Mouse (Mus musculus): ENCODE data around the gene Carmil1. TPM values are rescaled to one million over a fixed set of nuclear protein-coding genes. Genes with fewer than 3 reads are reported as not detected.

Gene Carmil1
- total and polyA plus RNA-seq, 2 experiments from 2014 or later = 40.7 to 56.8 TPM

- 15% methylated on average over 4 of the region's 4 CpGs for WGBS
- ATAC-seq (ENCODE audit: low FRiP score) = no peak
- peak; percentile 89 for TF ChIP-seq CTCF (IDR thresholded peaks at IDR 0.05)
Measured at GRCm38 (mm10) chr13:24318618-24319017, 38.0 kb upstream of the Carmil1 start.

DNA sequence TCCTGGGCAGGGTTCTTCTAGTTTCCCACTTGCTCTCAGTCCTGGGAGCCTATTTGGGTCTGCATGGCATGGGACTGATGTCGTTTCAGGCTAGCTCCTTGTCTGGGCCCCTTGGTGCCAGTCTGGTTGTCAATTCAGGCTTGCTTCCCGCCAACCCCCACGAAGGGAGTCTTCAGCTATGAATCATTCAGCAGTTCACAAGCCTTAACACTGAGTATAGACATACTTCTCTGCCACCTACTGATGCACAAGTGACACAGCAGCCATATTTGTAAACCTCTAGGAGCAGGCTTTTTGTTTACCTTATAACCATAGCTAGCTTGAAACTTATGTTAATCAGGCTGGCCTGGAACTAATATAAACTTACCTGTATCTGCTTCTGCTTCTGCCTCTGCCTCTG lies 36.0 kb upstream of the Carmil1 start:
- no peaks in the 10 kb centered on the region for H3K27me3 ChIP-seq (ENCODE audit: insufficient read depth, low read length)
- ATAC-seq (ENCODE audit: low FRiP score) (0 out of 2 replicates have a peak, but pooled peaks have one; percentile 52), DNase-seq (ENCODE audit: low spot score) (peak; percentile 31)
- TF ChIP-seq CTCF (IDR thresholded peaks at IDR 0.05) = peak; percentile 64
- H3K9me3 ChIP-seq (ENCODE audit: low read length) = no peaks in the 10 kb centered on the region
- H3K27ac ChIP-seq (ENCODE audit: low read depth, low read length) = no peak overlapping the region
- H3K36me3 ChIP-seq (ENCODE audit: insufficient read depth, low read length) = no peaks in the 10 kb centered on the region
- H3K9ac ChIP-seq (replicated peaks; ENCODE audit: low read length, poor library complexity, severe bottlenecking) = no peak overlapping the region
- whole genome bisulfite sequencing = 51% methylated on average over 3 of the region's 3 CpGs
- no peaks in the 10 kb centered on the region for H3K4me1 ChIP-seq (ENCODE audit: insufficient read depth, low read length)
- H3K4me3 ChIP-seq (ENCODE audit: low read depth, low read length) = no peak overlapping the region
- H3K4me2 ChIP-seq (ENCODE audit: low read depth, low read length, poor library complexity, severe bottlenecking) = no peak overlapping the region

More at GRCm38 (mm10) chr13:24318618-24319017, 38.0 kb upstream of the Carmil1 start:
- H3K9me3 ChIP-seq (ENCODE audit: low read length) = no peaks in the 10 kb centered on the region
- H3K27ac ChIP-seq (ENCODE audit: low read depth, low read length) = no peak overlapping the region
- no peak overlapping the region for H3K9ac ChIP-seq (replicated peaks; ENCODE audit: low read length, poor library complexity, severe bottlenecking)
- peak; percentile 72 for DNase-seq (ENCODE audit: low spot score)
- no peak overlapping the region for H3K4me3 ChIP-seq (ENCODE audit: low read depth, low read length)
- no peaks in the 10 kb centered on the region for H3K4me1 ChIP-seq (ENCODE audit: insufficient read depth, low read length)
- H3K36me3 ChIP-seq (ENCODE audit: insufficient read depth, low read length) = no peaks in the 10 kb centered on the region
- H3K27me3 ChIP-seq (ENCODE audit: insufficient read depth, low read length) = no peaks in the 10 kb centered on the region
- no peak overlapping the region for H3K4me2 ChIP-seq (ENCODE audit: low read depth, low read length, poor library complexity, severe bottlenecking)

DNA sequence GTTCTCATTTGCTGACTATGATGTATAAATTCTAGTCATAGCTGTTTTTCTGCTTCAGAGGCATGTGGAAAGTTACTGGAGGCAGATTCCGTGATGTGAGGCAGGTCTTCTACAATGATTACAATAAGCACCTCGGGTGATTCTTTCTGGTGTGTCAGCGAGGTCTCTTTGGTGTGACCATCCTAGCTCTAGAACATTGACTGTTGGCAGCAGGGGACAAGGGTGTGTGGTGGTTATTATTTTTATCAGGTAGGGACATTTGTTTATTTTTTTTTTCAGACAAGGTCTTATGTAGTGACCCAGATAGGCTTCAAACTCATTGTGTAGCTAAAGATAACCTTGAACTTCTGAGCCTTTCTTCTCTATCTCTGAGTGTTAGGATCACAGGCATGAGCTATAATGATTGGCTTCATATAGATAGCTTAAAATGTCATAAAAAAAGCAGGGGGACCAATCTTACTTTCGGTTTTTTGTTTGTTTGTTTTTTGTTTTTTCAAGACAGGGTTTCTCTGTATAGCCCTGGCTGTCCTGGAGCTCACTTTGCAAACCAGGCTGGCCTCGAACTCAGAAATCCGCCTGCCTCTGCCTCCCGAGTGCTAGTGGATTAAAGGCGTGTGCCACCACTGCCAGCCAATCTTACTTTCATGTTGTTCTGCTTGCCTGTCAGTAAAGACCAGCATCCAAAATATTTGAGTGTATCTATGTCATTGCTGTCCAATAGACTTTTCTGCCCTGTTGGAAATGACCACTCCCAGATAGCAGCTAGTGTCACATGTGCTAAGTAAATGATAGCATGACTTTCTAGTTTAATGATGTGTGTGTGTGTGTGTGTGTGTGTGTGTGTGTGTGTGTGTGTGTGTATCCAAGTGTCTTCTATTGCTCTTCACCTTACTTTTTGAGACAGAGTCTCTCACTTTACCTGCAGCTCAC lies 30.7 kb upstream of the Carmil1 start:
- Histone ChIP-seq H3K27ac (ENCODE audit: low read depth, low read length) (no peak overlapping the region), H3K9me3 (ENCODE audit: low read length) (no peaks in the 10 kb centered on the region), H3K27me3 (ENCODE audit: insufficient read depth, low read length) (no peaks in the 10 kb centered on the region), H3K36me3 (ENCODE audit: insufficient read depth, low read length) (no peaks in the 10 kb centered on the region), H3K4me3 (ENCODE audit: low read depth, low read length) (no peak overlapping the region), H3K4me2 (ENCODE audit: low read depth, low read length, poor library complexity, severe bottlenecking) (no peak overlapping the region), H3K9ac (replicated peaks; ENCODE audit: low read length, poor library complexity, severe bottlenecking) (no peak overlapping the region), H3K4me1 (ENCODE audit: insufficient read depth, low read length) (no peaks in the 10 kb centered on the region)
- ATAC-seq (ENCODE audit: low FRiP score) = no peak
- DNase-seq (ENCODE audit: low spot score) = no peak
- 91% methylated on average over 8 of the region's 8 CpGs for WGBS
- no peak for TF ChIP-seq CTCF (IDR thresholded peaks at IDR 0.05)

DNA sequence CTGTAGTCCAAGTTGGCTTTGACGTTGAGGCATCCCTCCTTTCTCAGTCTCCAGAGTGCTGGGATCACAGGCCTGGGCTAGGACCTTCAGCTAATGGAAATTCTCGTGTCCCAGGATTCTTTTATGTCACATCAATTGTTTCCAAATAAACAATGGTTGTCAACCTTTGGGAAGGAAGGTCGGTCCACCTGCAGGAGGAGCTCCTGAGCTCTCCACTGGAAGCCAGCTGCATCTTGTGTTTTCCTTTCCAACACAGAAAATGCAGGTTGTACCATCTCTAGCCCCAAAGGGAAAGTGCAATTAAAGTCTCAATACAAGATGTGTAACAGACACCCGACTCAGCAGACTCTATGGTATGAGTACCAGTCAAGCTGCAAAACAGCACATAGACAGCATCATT lies 25.7 kb upstream of the Carmil1 start:
- no peak overlapping the region for H3K4me2 ChIP-seq (ENCODE audit: low read depth, low read length, poor library complexity, severe bottlenecking)
- no peak overlapping the region for H3K4me3 ChIP-seq (ENCODE audit: low read depth, low read length)
- H3K27me3 ChIP-seq (ENCODE audit: insufficient read depth, low read length) = no peaks in the 10 kb centered on the region
- no peak overlapping the region for H3K9ac ChIP-seq (replicated peaks; ENCODE audit: low read length, poor library complexity, severe bottlenecking)
- no peak for DNase-seq (ENCODE audit: low spot score)
- H3K27ac ChIP-seq (ENCODE audit: low read depth, low read length) = no peak overlapping the region
- peak; percentile 26; the same call in 1 of the 2 replicates for TF ChIP-seq CTCF (IDR thresholded peaks at IDR 0.05)
- 53% methylated on average over 4 of the region's 4 CpGs for WGBS
- no peak for ATAC-seq (ENCODE audit: low FRiP score)
- no peaks in the 10 kb centered on the region for H3K9me3 ChIP-seq (ENCODE audit: low read length)
- H3K36me3 ChIP-seq (ENCODE audit: insufficient read depth, low read length) = no peaks in the 10 kb centered on the region
- no peaks in the 10 kb centered on the region for H3K4me1 ChIP-seq (ENCODE audit: insufficient read depth, low read length)

DNA sequence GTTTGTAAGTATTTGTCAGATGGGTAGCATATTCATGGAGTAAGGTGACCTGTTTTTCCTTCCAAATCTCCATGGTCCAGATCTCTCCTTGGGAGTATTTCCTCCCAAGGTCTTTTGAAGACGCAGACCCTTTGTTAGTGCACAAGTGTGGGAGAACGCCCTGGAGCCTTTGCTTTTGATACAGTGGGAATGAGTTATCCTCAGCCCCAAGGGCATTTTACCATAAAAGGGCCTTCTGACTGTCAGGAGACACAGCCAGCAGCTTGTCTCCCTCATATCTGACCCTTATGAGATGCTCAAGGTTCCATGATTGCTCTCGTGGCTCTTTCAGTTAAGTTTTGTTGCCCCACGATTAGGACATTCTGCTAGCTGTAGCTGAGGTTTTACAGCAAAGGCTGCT lies 24.9 kb upstream of the Carmil1 start:
- TF ChIP-seq CTCF (IDR thresholded peaks at IDR 0.05) = no peak
- DNase-seq (ENCODE audit: low spot score) (no peak), ATAC-seq (ENCODE audit: low FRiP score) (no peak)
- no peaks in the 10 kb centered on the region for H3K36me3 ChIP-seq (ENCODE audit: insufficient read depth, low read length)
- H3K27ac ChIP-seq (ENCODE audit: low read depth, low read length) = no peak overlapping the region
- no peak overlapping the region for H3K9ac ChIP-seq (replicated peaks; ENCODE audit: low read length, poor library complexity, severe bottlenecking)
- H3K4me2 ChIP-seq (ENCODE audit: low read depth, low read length, poor library complexity, severe bottlenecking) = no peak overlapping the region
- H3K27me3 ChIP-seq (ENCODE audit: insufficient read depth, low read length) = no peaks in the 10 kb centered on the region
- 64% methylated on average over 4 of the region's 4 CpGs for WGBS
- H3K4me3 ChIP-seq (ENCODE audit: low read depth, low read length) = no peak overlapping the region
- H3K4me1 ChIP-seq (ENCODE audit: insufficient read depth, low read length) = no peaks in the 10 kb centered on the region
- H3K9me3 ChIP-seq (ENCODE audit: low read length) = no peaks in the 10 kb centered on the region

- DNase-seq (ENCODE audit: low spot score) = peak; percentile 70
- no peak overlapping the region for H3K9ac ChIP-seq (replicated peaks; ENCODE audit: low read length, poor library complexity, severe bottlenecking)
- no peak overlapping the region for H3K4me3 ChIP-seq (ENCODE audit: low read depth, low read length)
- no peaks in the 10 kb centered on the region for H3K4me1 ChIP-seq (ENCODE audit: insufficient read depth, low read length)
- 11% methylated on average over 4 of the region's 4 CpGs for WGBS
- H3K36me3 ChIP-seq (ENCODE audit: insufficient read depth, low read length) = no peaks in the 10 kb centered on the region
- H3K27ac ChIP-seq (ENCODE audit: low read depth, low read length) = no peak overlapping the region
- H3K9me3 ChIP-seq (ENCODE audit: low read length) = no peaks in the 10 kb centered on the region
- H3K27me3 ChIP-seq (ENCODE audit: insufficient read depth, low read length) = no peaks in the 10 kb centered on the region
- no peak for ATAC-seq (ENCODE audit: low FRiP score)
- TF ChIP-seq CTCF (IDR thresholded peaks at IDR 0.05) = peak; percentile 96
- H3K4me2 ChIP-seq (ENCODE audit: low read depth, low read length, poor library complexity, severe bottlenecking) = no peak overlapping the region
Measured at GRCm38 (mm10) chr13:24297252-24297651, 16.7 kb upstream of the Carmil1 start.

Data from midbrain, postnatal 0 days (tissue).